ENCODE assay signal across 20 mouse cellular contexts in the genomic region with DNA sequence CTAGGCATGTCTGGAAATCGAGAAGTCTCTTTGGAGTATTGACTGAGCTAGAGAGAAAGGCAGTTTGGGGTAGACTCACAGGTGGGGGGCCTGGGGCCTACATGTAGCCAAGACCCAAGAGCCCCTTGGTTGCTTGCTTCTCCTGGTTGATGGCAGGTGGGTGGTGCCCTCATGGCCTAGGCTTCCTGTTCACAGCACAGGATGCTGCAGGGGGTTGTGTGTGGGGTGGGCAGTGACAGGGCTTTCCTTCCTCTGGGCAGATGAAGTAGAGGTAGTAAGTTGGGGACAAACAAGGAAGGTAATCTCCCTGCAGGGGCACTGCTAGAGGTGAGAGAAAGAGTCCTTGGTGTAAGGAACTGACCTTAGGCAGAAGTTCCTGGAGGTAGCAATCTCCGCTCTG. TPM values are rescaled to one million over a fixed set of nuclear protein-coding genes. Genes with fewer than 3 reads are reported as not detected.
A peak's percentile ranks its signal among the peaks of the same experiment; 100 is the strongest.
DNase-seq lines count a peak whose midpoint lies in the region; ATAC-seq and TF ChIP-seq lines count a peak whose summit lies in the region.
"Had no signal": no experiment of that assay in that cellular context is flagged by ENCODE, and none has a peak within 500 bp of the region (broad histone marks: within the 10 kb centered on the region; RNA-seq: fewer than 3 reads in every experiment).

No protein-coding gene starts in this region.

- no peaks in the 10 kb centered on the region for H3K9me3 ChIP-seq in midbrain, embryonic 14.5 days (ENCODE audit: control insufficient read depth, low read length)
- H3K9me3 ChIP-seq: forebrain, embryonic 15.5 days; hindbrain, embryonic 10.5 days; intestine, embryonic 15.5 days had no signal

- no peak overlapping the region for H3K4me2 ChIP-seq in midbrain, embryonic 14.5 days (ENCODE audit: low read length)
- H3K4me2 ChIP-seq: forebrain, embryonic 15.5 days; intestine, embryonic 15.5 days had no signal

- H3K4me3 ChIP-seq in thymus, adult 2 months (ENCODE audit: control insufficient read depth, insufficient read depth, low read length) = no peak overlapping the region
- H3K4me3 ChIP-seq in midbrain, embryonic 14.5 days (replicated peaks; ENCODE audit: low read depth, low read length) = no peak overlapping the region
- H3K4me3 ChIP-seq: forebrain, embryonic 15.5 days; gastrocnemius, adult 2 months; heart, adult 2 months; hindbrain, embryonic 10.5 days; intestine, embryonic 15.5 days had no signal

- TF ChIP-seq POLR2A in thymus, adult 2 months (IDR thresholded peaks at IDR 0.05; ENCODE audit: control insufficient read depth, extremely low read depth, insufficient read depth, low read length, poor library complexity) = no peak

- peaks cover 79% of the 10 kb centered on the region for H3K4me1 ChIP-seq in thymus, adult 2 months (replicated peaks; ENCODE audit: control insufficient read depth, insufficient read depth, low read length)
- no peaks in the 10 kb centered on the region for H3K4me1 ChIP-seq in midbrain, embryonic 14.5 days (ENCODE audit: control insufficient read depth, insufficient read depth, low read length)

- TF ChIP-seq CTCF in thymus, adult 2 months (IDR thresholded peaks at IDR 0.05; ENCODE audit: borderline replicate concordance, control insufficient read depth, extremely low read depth, insufficient read depth, low read length, poor library complexity) = no peak

- H3K27ac ChIP-seq in thymus, adult 2 months (ENCODE audit: control insufficient read depth, insufficient read depth, low read length) = peak overlapping the region; percentile 63
- H3K27ac ChIP-seq in midbrain, embryonic 14.5 days (replicated peaks; ENCODE audit: low read depth, low read length) = no peak overlapping the region
- H3K27ac ChIP-seq: forebrain, embryonic 15.5 days; gastrocnemius, adult 2 months; heart, adult 2 months; intestine, embryonic 15.5 days had no signal

- 51% methylated on average over 2 of the region's 2 CpGs for WGBS in thymus, adult 2 months
- 95% methylated on average over 2 of the region's 2 CpGs for WGBS in midbrain, embryonic 14.5 days

- H3K36me3 ChIP-seq in thymus, adult 2 months (ENCODE audit: control insufficient read depth, insufficient read depth, low read length) = no peaks in the 10 kb centered on the region
- H3K36me3 ChIP-seq in midbrain, embryonic 14.5 days (ENCODE audit: control insufficient read depth, insufficient read depth, low read length) = no peaks in the 10 kb centered on the region
- H3K36me3 ChIP-seq: forebrain, embryonic 15.5 days; hindbrain, embryonic 10.5 days; intestine, embryonic 15.5 days had no signal

- no peaks in the 10 kb centered on the region for H3K27me3 ChIP-seq in thymus, adult 2 months (ENCODE audit: control insufficient read depth, insufficient read depth, low read length)
- H3K27me3 ChIP-seq in midbrain, embryonic 14.5 days (ENCODE audit: control insufficient read depth, insufficient read depth, low read length) = no peaks in the 10 kb centered on the region
- H3K27me3 ChIP-seq: forebrain, embryonic 15.5 days had no signal

- ATAC-seq in CD4-positive, CD25-positive, alpha-beta regulatory T cell, adult 4 months = no peak
- ATAC-seq in hematopoietic stem cell, adult 5-6 weeks (replicated peaks in 1 of 2; ENCODE audit: insufficient read depth in 1 of 2, low FRiP score in 2 of 2, low TSS enrichment in 1 of 2, low read depth in 1 of 2, poor library complexity in 2 of 2, severe bottlenecking in 2 of 2) = peak; percentile 34 to 60
- ATAC-seq in midbrain, embryonic 14.5 days (ENCODE audit: low FRiP score, low TSS enrichment) = no peak
- ATAC-seq: forebrain, embryonic 15.5 days; intestine, embryonic 15.5 days had no signal

- no peak overlapping the region for H3K9ac ChIP-seq in midbrain, embryonic 14.5 days (replicated peaks; ENCODE audit: low read length)
- H3K9ac ChIP-seq: forebrain, embryonic 15.5 days; intestine, embryonic 15.5 days had no signal

- DNase-seq in CD4-positive, CD25-positive, alpha-beta regulatory T cell, adult 2 months (ENCODE audit: low read depth, low spot score) = peak; percentile 36
- peak; percentile 51 for DNase-seq in 416B (ENCODE audit: low read depth)
- peak; percentile 76 for DNase-seq in thymus, adult 2 months
- no peak for DNase-seq in right cerebral cortex, postnatal 36 days (ENCODE audit: low spot score in 2 of 2)
- DNase-seq in embryo, embryonic 9.5 days (ENCODE audit: extremely low spot score) = no peak
- DNase-seq in midbrain, embryonic 14.5 days = no peak
- DNase-seq: adrenal gland, postnatal 14 days; cerebellum, postnatal 36 days; gastrocnemius, adult 2 months; heart, adult 2 months; layer of hippocampus, postnatal 36 days; lung, postnatal 10 days; right cerebral cortex, postnatal 14 days had no signal

RNA-seq across cellular contexts. Expression of a gene that starts 27.7 kb away (rescaled TPM):
- polyA plus RNA-seq in CD4-positive, CD25-positive, alpha-beta regulatory T cell, adult 4 months (2017; shearing (Covaris generic)) = not detected
- 145 and 179 TPM in 2 replicates for total RNA-seq in hematopoietic stem cell, adult 5-6 weeks (2017)
- polyA plus RNA-seq in thymus, adult 2 months (2012; rRNA removed) = 63.9 and 105 TPM in 2 replicates
- polyA plus RNA-seq in midbrain, embryonic 14.5 days (2014; fragmentation: Nextera tagmentation; extraction: Ambion mirVana) = 36.7 and 51.1 TPM in 2 replicates

RNA-seq across cellular contexts. Expression of a gene that starts 34.4 kb away (rescaled TPM):
- polyA plus RNA-seq in CD4-positive, CD25-positive, alpha-beta regulatory T cell, adult 4 months (2017; shearing (Covaris generic)) = not detected
- 0.88 TPM in 1 of 2 replicates, not detected in the other for total RNA-seq in hematopoietic stem cell, adult 5-6 weeks (2017)
- polyA plus RNA-seq in thymus, adult 2 months (2012; rRNA removed) = not detected in 2 replicates
- not detected in 2 replicates for polyA plus RNA-seq in midbrain, embryonic 14.5 days (2014; fragmentation: Nextera tagmentation; extraction: Ambion mirVana)
- total RNA-seq: adrenal gland, postnatal 14 days; gastrocnemius, adult 2 months; heart, adult 2 months; layer of hippocampus, postnatal 36 days had no signal
- polyA plus RNA-seq: forebrain, embryonic 15.5 days; heart, adult 2 months; hindbrain, embryonic 10.5 days; intestine, embryonic 15.5 days; limb, embryonic 11.5 days had no signal

RNA-seq across cellular contexts. Expression of a gene that starts 35.6 kb away (rescaled TPM):
- polyA plus RNA-seq in CD4-positive, CD25-positive, alpha-beta regulatory T cell, adult 4 months (2017; shearing (Covaris generic)) = 10 to 100 TPM; 21.9 to 33.0 TPM
- total RNA-seq in hematopoietic stem cell, adult 5-6 weeks (2017) = 21.6 and 23.7 TPM in 2 replicates
- polyA plus RNA-seq in thymus, adult 2 months (2012; rRNA removed) = 159 and 219 TPM in 2 replicates
- polyA plus RNA-seq in midbrain, embryonic 14.5 days (2014; fragmentation: Nextera tagmentation; extraction: Ambion mirVana) = 22.0 and 33.9 TPM in 2 replicates
- total RNA-seq: MEL had no signal

RNA-seq across cellular contexts. Expression of a gene that starts 52.2 kb away (rescaled TPM):
- polyA plus RNA-seq in CD4-positive, CD25-positive, alpha-beta regulatory T cell, adult 4 months (2017; shearing (Covaris generic)) = 1 to 10 TPM; 5.8 to 7.7 TPM
- total RNA-seq in hematopoietic stem cell, adult 5-6 weeks (2017) = 49.6 and 81.5 TPM in 2 replicates
- 89.3 and 137 TPM in 2 replicates for polyA plus RNA-seq in thymus, adult 2 months (2012; rRNA removed)
- 1.8 and 3.8 TPM in 2 replicates for polyA plus RNA-seq in midbrain, embryonic 14.5 days (2014; fragmentation: Nextera tagmentation; extraction: Ambion mirVana)

Comparison
In these comparisons a context has a peak if more than half of its experiments do, and no peak if none do; other contexts are left out.
1. DNase-seq: peak in CD4-positive, CD25-positive, alpha-beta regulatory T cell, adult 2 months (single experiment), 416B (single experiment) and thymus, adult 2 months (single experiment); none in right cerebral cortex, postnatal 36 days (0 of 2), embryo, embryonic 9.5 days (single experiment) and midbrain, embryonic 14.5 days (single experiment).
2. ATAC-seq: peak in hematopoietic stem cell, adult 5-6 weeks (2 of 2); none in CD4-positive, CD25-positive, alpha-beta regulatory T cell, adult 4 months (single experiment) and midbrain, embryonic 14.5 days (single experiment).
3. RNA of a gene that starts 27.7 kb away (polyA plus RNA-seq): 63.9 to 105 TPM in thymus, adult 2 months and 36.7 to 51.1 TPM in midbrain, embryonic 14.5 days; not detected in CD4-positive, CD25-positive, alpha-beta regulatory T cell, adult 4 months; every median in the first group is over 10 times any median in the second.